8 mouse cellular contexts compared by ENCODE assay signal in the genomic region with DNA sequence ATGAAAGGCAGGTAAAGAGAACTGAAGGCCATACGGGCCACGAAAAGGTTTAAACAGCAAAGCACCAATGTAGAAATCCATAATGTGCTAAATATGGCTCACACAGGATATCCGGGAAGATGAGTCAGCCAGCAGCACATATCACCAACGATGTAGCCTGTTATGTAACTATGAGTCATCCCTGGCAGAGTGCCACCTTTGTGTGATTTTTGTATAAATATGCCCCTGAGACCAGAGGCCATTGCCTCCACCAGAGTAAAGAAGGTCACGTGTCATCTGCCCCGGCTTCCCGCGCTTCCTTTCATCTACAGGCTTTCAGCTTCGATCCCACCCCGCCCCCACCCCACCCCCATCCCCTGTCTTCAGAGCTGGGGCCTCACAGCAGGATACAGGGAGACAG.
DNase-seq lines count a peak whose midpoint lies in the region; ATAC-seq lines count a peak whose summit lies in the region.

No protein-coding gene starts in this region.

- H3K9me3 ChIP-seq in embryonic facial prominence, embryonic 10.5 days, result no peaks in the 10 kb centered on the region
- no peaks in the 10 kb centered on the region for H3K9me3 ChIP-seq in heart, embryonic 14.5 days (ENCODE audit: control insufficient read depth, low read length)
- no peaks in the 10 kb centered on the region for H3K9me3 ChIP-seq in liver, embryonic 13.5 days (replicated peaks)
- no peaks in the 10 kb centered on the region for H3K9me3 ChIP-seq in neural tube, embryonic 11.5 days (ENCODE audit: control insufficient read depth, low read length)

- H3K27me3 ChIP-seq in embryonic facial prominence, embryonic 10.5 days (replicated peaks; ENCODE audit: low read depth, poor library complexity, severe bottlenecking), result no peaks in the 10 kb centered on the region
- no peaks in the 10 kb centered on the region for H3K27me3 ChIP-seq in heart, embryonic 14.5 days (ENCODE audit: control insufficient read depth, insufficient read depth, low read length)
- H3K27me3 ChIP-seq in liver, embryonic 13.5 days, result no peaks in the 10 kb centered on the region
- no peaks in the 10 kb centered on the region for H3K27me3 ChIP-seq in neural tube, embryonic 11.5 days (ENCODE audit: control insufficient read depth, insufficient read depth, low read length)

- H3K36me3 ChIP-seq in embryonic facial prominence, embryonic 10.5 days (replicated peaks), result no peaks in the 10 kb centered on the region
- H3K36me3 ChIP-seq in heart, embryonic 14.5 days (ENCODE audit: control insufficient read depth, insufficient read depth, low read length), result no peaks in the 10 kb centered on the region
- H3K36me3 ChIP-seq in liver, embryonic 13.5 days, result no peaks in the 10 kb centered on the region
- no peaks in the 10 kb centered on the region for H3K36me3 ChIP-seq in neural tube, embryonic 11.5 days (ENCODE audit: control insufficient read depth, insufficient read depth, low read length)

- H3K9ac ChIP-seq in heart, embryonic 14.5 days (ENCODE audit: low read length), result no peak overlapping the region
- no peak overlapping the region for H3K9ac ChIP-seq in liver, embryonic 13.5 days
- no peak overlapping the region for H3K9ac ChIP-seq in neural tube, embryonic 11.5 days (ENCODE audit: low read length)

- H3K27ac ChIP-seq in embryonic facial prominence, embryonic 10.5 days (replicated peaks), result no peak overlapping the region; the same call in 1 of the 2 replicates
- peak overlapping the region; percentile 14 to 55; a peak in 1 of 4 replicates for H3K27ac ChIP-seq in heart, embryonic 14.5 days (replicated peaks in 1 of 2; ENCODE audit: control insufficient read depth in 1 of 2, insufficient read depth in 1 of 2, low read depth in 2 of 2, low read length in 2 of 2)
- no peak overlapping the region for H3K27ac ChIP-seq in liver, embryonic 13.5 days
- no peak overlapping the region for H3K27ac ChIP-seq in neural tube, embryonic 11.5 days (ENCODE audit: low read depth, low read length)

- peaks cover 15% of the 10 kb centered on the region for H3K4me1 ChIP-seq in embryonic facial prominence, embryonic 10.5 days
- H3K4me1 ChIP-seq in heart, embryonic 14.5 days (ENCODE audit: control insufficient read depth in 2 of 2, insufficient read depth in 2 of 2, low read length in 2 of 2), result peaks cover 5 to 7% of the 10 kb centered on the region in 2 experiments; a peak in 2 of 4 replicates
- no peaks in the 10 kb centered on the region for H3K4me1 ChIP-seq in liver, embryonic 13.5 days (replicated peaks)
- no peaks in the 10 kb centered on the region; the same call in 1 of the 2 replicates for H3K4me1 ChIP-seq in neural tube, embryonic 11.5 days (ENCODE audit: control insufficient read depth, insufficient read depth, low read length)

- no peak for ATAC-seq in heart, embryonic 14.5 days (ENCODE audit: insufficient number of reproducible peaks, insufficient read depth, low FRiP score, low read depth)
- ATAC-seq in liver, embryonic 13.5 days (ENCODE audit: low read depth), result peak; percentile 45; the same call in 1 of the 2 replicates
- no peak; the same call in 1 of the 2 replicates for ATAC-seq in neural tube, embryonic 11.5 days (ENCODE audit: insufficient read depth, low FRiP score, low TSS enrichment)

- H3K4me3 ChIP-seq in embryonic facial prominence, embryonic 10.5 days, result no peak overlapping the region
- H3K4me3 ChIP-seq in heart, embryonic 14.5 days (ENCODE audit: control insufficient read depth in 1 of 2, insufficient read depth in 1 of 2, low read depth in 1 of 2, low read length in 2 of 2), result no peak overlapping the region
- H3K4me3 ChIP-seq in liver, embryonic 13.5 days (replicated peaks), result no peak overlapping the region
- no peak overlapping the region for H3K4me3 ChIP-seq in neural tube, embryonic 11.5 days (ENCODE audit: low read depth, low read length)

- H3K4me2 ChIP-seq in heart, embryonic 14.5 days (ENCODE audit: low read length), result peak overlapping the region; percentile 25
- H3K4me2 ChIP-seq in liver, embryonic 13.5 days, result no peak overlapping the region
- no peak overlapping the region for H3K4me2 ChIP-seq in neural tube, embryonic 11.5 days (ENCODE audit: low read depth)

- peak; percentile 97 for DNase-seq in 3T3-L1 (ENCODE audit: low read depth, low spot score)
- peak; percentile 87 to 97 for DNase-seq in adrenal gland, adult (ENCODE audit: inconsistent age in 2 of 2, low spot score in 1 of 2)
- peak; percentile 44 for DNase-seq in embryonic facial prominence, embryonic 10.5 days (ENCODE audit: low spot score)
- peak; percentile 90 for DNase-seq in kidney, postnatal 14 days
- DNase-seq in liver, embryonic 13.5 days, result peak; percentile 15
- DNase-seq in neural tube, embryonic 11.5 days (ENCODE audit: low spot score), result peak; percentile 35
- DNase-seq in testis, postnatal 14 days (ENCODE audit: low spot score), result peak; percentile 39

- 49% methylated on average over 10 of the region's 10 CpGs for WGBS in embryonic facial prominence, embryonic 10.5 days
- 22% methylated on average over 10 of the region's 10 CpGs for WGBS in heart, embryonic 14.5 days
- WGBS in liver, embryonic 13.5 days (ENCODE audit: insufficient replicate concordance), result 13% methylated on average over 10 of the region's 10 CpGs
- WGBS in neural tube, embryonic 11.5 days, result 47% methylated on average over 10 of the region's 10 CpGs

Comparison
In these comparisons a context has a peak if more than half of its experiments do, and no peak if none do; other contexts are left out.
1. DNase-seq: peak in every context shown above with its lines; median percentile 97 in 3T3-L1; 92 in adrenal gland, adult; 90 in kidney, postnatal 14 days; 44 in embryonic facial prominence, embryonic 10.5 days; 39 in testis, postnatal 14 days; 35 in neural tube, embryonic 11.5 days; 15 in liver, embryonic 13.5 days.
2. H3K27ac ChIP-seq: peak in heart, embryonic 14.5 days (2 of 2); none in embryonic facial prominence, embryonic 10.5 days (single experiment), liver, embryonic 13.5 days (single experiment) and neural tube, embryonic 11.5 days (single experiment).